Mouse (Mus musculus) urinary bladder, postnatal 4 days (tissue): ENCODE data around the gene Higd2a.

Experiments
- DNase-seq, 2 experiments: peaks; one replicate each; pipeline ENCODE4 v3.0.0; 2021 to 2022; ENCODE audit warnings: low spot score in 2 of 2

Gene Higd2a

DNA sequence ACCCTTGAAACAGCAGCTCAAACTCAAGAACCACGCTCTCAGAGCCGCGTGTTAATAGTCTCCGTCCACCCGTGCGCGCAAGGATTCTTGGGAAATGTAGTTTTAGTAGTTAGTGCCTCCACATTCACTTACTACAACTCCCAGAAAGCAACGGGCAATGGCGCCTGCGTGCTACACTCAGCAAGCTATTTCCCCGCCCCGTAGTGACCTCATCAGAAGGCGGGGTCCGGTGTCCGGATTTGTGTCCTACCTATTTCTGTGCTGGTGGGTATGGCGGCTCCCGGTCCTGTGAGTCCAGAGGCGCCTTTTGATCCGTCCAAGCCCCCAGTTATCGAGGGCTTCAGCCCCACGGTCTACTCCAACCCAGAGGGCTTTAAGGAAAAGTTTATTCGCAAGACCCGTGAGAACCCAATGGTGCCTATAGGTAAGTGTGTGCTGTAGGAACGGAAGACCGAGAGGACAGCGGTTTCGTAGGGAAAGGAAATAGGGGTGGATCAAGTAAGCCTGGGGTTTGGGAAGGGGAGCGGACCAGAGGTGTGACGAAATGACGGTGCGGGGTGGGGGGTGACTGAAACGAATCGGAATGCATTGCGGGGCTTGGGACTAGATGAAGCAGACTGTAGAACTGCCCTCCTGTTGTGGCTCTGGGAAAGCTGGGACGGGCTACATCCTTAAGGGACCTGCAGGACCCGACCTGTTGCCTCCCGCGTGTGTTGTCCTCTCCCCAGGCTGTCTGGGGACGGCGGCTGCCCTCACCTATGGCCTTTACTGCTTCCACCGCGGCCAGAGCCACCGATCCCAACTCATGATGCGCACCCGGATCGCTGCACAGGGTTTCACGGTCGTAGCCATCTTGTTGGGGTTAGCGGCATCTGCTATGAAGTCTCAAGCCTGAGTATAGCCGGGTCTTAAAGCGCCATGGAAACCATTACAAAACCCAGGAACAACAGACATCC lies at the start of gene Higd2a, which contains the start of gene Nop16:
Gene Higd2a (plus strand): TSS at position 212 of the 956 bp plus-strand sequence.
Gene Nop16 (minus strand): TSS at position 95 of the 956 bp plus-strand sequence.
- peak; percentile 92 for DNase-seq

GRCm38 (mm10) chr13:54548036-54548435 lies 42.0 kb upstream of the Higd2a start:
- DNase-seq = no peak

DNA sequence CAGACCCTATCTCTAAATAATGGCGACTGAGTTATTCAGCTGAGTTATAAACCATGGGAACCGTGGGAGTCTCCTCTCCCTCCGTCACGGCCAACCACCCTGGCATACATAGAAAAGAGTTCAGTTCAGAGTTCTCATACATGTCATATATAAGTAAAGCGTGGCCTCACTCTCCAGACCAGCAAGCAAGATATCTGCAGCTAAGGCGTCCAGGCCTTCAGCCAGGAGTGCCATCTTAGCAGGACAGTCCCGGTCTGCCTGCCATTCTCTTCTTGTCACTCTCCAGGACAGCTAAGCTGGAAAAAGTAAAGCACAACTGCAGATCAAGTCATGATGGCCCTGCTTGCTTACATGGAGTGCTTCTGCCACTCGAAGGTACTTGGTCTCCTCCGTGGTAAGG lies 33.8 kb upstream of the Higd2a start:
- DNase-seq = no peak

DNA sequence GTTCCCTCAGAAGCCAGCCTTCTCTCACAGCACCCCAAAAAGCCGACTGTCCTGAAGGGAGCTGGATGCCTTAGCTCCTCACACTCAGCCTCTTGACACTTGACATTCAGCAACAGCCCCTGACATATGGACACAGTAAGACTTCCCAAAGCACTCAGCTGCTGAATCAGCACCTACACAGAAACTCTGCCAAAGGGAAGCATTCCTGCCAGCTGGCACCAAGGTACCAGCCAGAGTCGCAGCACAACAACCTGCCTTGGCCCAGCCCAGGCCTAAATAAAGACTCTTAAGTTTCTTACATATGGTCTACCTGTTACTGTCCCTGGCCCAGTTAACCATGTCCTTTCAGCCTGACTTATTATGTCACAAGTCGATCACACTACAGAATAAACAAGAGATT lies 33.2 kb upstream of the Higd2a start:
- DNase-seq = no peak

DNA sequence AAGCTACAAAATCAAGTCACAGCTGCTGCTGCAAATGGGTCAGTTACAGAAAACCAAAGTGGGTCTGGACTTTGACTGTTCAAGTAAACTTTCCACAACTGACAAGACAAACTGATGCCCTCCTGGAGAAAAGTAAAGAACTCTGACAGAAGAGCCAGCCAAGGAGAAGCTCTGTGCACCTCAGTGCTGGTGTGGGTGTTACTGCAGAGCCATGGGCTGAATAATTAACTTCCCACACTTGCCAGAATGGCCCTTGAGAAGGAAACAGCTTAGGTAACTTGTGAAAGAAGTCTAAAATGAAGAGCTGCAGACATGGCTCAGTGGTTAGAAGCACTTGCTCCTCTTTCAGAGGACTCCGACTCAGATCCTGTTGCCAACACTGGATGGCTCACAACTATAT lies 32.4 kb upstream of the Higd2a start:
- DNase-seq = no peak

GRCm38 (mm10) chr13:54559656-54560055 lies 30.4 kb upstream of the Higd2a start:
- no peak for DNase-seq

- DNase-seq = no peak
Observed at GRCm38 (mm10) chr13:54560608-54561007, 29.4 kb upstream of the Higd2a start.

GRCm38 (mm10) chr13:54562562-54562961 lies 27.4 kb upstream of the Higd2a start:
- DNase-seq = no peak

- no peak for DNase-seq
Observed at GRCm38 (mm10) chr13:54564232-54565200, 25.5 kb upstream of the Higd2a start.

- peak; percentile 86 to 93 for DNase-seq
Observed at GRCm38 (mm10) chr13:54565201-54565581, 24.8 kb upstream of the Higd2a start, which contains the start of gene 4833439L19Rik. TSS of gene 4833439L19Rik (minus strand) at chr13:54565435.

GRCm38 (mm10) chr13:54565594-54566345 lies 24.2 kb upstream of the Higd2a start:
- DNase-seq = no peak

DNA sequence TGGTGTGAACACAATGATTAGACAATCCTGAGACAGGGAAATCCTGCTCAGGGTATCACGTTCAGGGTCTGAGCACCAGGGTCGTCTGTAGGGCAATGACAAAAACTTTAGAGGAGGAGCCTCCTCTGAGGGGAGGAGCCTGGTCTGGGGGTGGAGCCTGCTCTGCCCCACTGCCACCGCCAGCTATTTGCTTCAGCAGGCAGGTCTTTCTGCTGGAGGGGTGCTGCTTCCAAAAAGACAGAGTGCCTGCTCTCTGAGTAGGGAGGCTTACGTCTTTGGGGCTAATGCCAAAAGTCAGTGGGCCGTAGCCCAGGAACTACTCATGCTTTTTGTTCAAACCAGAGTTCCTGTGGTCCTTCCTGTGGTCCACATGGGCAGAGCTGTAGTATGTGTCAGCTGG lies 21.6 kb upstream of the Higd2a start:
- DNase-seq = no peak

- no peak for DNase-seq
Observed at GRCm38 (mm10) chr13:54569282-54569681, 20.7 kb upstream of the Higd2a start.

DNA sequence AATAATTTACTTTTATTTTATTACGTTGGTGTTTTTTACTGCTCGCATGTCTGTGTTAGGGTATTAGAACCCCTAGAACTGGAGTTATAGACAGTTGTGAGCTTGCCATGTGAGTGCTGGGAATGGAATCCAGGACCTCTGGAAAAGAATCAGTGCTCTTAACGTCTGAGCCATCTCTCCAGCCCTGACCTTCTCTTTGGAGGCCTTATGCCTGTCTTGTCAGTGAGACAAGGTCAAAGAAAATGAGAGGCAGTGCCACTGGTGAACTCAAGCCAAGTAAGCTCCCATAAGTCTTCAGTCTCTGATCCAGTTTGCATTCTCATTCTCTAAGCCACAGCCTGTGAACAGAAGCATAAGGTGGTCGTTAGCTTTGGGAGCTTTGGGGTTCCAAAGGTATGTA lies 19.3 kb upstream of the Higd2a start:
- no peak for DNase-seq

- DNase-seq = no peak
Observed at GRCm38 (mm10) chr13:54571637-54572036, 18.4 kb upstream of the Higd2a start.

DNA sequence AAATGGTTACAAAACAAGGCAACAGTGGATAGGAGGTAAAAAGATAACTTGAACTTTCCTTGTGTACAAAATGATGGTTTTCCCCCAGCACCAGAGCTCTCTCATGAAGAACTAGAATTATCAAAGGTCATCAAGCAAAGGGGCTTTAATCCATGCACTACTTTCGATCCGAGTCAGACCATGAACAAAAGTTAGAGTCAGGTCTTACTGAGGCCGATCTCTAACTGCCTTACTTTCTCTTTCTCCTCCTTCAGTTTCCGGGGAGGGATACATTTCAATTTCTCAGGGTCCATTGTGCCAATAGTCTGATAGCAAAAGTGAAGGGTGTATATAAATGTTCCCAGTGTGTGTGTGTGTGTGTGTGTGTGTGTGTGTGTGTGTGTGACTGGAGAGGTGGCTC lies 17.4 kb upstream of the Higd2a start:
- DNase-seq = no peak

DNA sequence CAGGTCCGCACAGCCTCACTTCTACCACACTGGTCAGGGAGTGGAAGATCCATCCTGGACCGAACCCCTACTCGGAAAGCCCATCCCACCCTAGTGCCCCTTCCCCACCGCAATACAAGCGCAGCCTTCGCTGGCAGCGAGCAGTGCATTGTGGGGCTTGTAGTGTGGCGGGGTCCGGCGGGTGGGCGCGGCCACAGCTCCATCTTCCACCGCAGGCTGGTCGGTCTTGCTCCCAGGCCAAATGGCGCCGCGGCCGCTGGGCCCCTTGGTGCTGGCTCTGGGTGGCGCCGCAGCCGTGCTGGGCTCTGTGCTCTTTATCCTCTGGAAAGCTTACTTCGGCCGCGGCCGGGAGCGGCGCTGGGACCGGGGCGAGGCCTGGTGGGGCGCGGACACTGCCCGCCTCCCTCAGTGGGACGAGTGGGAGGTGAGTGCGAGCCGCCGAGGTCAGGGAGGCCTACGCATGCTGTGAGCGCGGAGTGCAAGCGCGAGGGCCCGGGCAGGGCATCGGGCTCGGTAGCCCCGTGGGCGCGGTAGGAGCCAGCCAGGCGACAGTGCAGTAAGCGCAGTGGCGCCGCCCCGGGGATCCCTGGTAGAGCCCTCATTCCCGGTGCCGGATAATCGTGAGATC lies 15.0 kb upstream of the Higd2a start, which contains the start of gene Arl10:
Gene Arl10 (plus strand): TSS at position 162 of the 628 bp plus-strand sequence.
- peak; percentile 77 to 78 for DNase-seq

- no peak for DNase-seq
Observed at GRCm38 (mm10) chr13:54575489-54575888, 14.5 kb upstream of the Higd2a start.

DNA sequence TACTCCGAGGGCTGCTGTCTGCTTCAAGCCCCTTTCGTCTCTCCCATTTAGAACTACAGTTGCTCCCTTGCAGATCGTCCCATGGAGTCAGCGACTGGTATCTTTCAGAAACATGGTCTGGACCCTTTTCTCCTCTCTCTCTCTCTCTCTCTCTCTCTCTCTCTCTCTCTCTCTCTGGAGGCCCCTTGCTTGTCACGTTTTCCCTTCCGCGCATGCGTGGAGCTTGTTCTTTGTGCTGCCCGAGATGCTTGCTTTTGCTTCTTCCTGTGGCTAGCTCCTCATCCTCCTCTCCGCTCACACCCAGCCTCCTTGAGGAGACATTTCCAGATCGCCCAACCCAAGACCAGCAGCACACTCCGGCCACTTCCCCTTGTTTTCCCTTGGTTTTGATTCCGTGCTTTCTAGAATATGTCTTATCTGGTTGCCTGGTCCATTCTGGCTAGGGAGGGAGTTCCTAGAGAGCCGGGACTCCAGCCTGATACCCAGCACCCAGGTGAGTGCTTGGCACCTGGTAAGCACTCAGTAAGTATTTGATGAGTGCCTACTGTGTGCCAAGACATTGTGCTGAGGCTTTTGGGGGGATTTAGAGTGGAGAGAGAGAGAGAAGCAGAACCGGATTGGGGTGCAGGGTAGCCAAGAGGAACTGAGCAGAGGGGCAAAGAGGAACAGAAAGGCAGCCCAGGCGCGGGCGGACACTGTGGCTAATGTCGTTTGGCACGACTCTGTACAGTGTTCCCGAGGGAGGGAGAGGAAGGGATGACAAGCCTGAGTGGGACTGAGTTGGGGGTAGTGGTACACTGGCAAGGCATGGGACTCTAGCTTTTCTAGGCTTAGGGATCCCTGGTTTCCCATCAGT lies 12.1 kb upstream of the Higd2a start:
- DNase-seq = no peak

GRCm38 (mm10) chr13:54581385-54581784 lies 8.6 kb upstream of the Higd2a start:
- DNase-seq = no peak
